Mouse (Mus musculus) olfactory bulb, adult 2 months (tissue): Measurements from ENCODE around the gene Mrpl32. TPM values are rescaled to one million over a fixed set of nuclear protein-coding genes. Genes with fewer than 3 reads are reported as not detected.

Experiments
- H3K27ac ChIP-seq: fragments of 200-500 bp; 2 replicates; pipeline ENCODE4 v1.5.1; 2012; ENCODE audit warnings: low read depth, low read length; ENCODE audit not compliant: insufficient read depth
- H3K4me1 ChIP-seq: fragments of 200-500 bp; 2 replicates; pipeline ENCODE4 v1.6.1; 2012; ENCODE audit warnings: low read length; ENCODE audit not compliant: control insufficient read depth, insufficient read depth
- H3K4me3 ChIP-seq: fragments of 200-500 bp; 2 replicates; pipeline ENCODE4 v1.5.1; 2012; ENCODE audit warnings: mild to moderate bottlenecking, low read depth, low read length, moderate library complexity; ENCODE audit not compliant: insufficient read depth
- CTCF ChIP-seq: fragments of 200-500 bp; IDR thresholded peaks from 2 replicates; pipeline ENCODE4 v1.5.1; 2012; ENCODE audit warnings: low read depth, mild to moderate bottlenecking, low read length, moderate library complexity; ENCODE audit not compliant: insufficient read depth
- POLR2A ChIP-seq: fragments of 200-500 bp; IDR thresholded peaks from 2 replicates; pipeline ENCODE4 v1.6.1; 2012; ENCODE audit warnings: mild to moderate bottlenecking, low read depth, low read length, moderate library complexity; ENCODE audit not compliant: insufficient read depth
- WGBS: fragments of 180-500 bp; shearing (Covaris S2); methylation state at CpG from one replicate; pipeline ENCODE4 v1.1.7; 2018; 5-methylcytosine and 5-hydroxymethylcytosine counted together
- polyA plus RNA-seq: library from polyadenylated mRNA; stranded (reverse); fragments of >200 nt; gene quantifications from 2 replicates; pipeline ENCODE4 v1.2.4, GENCODE M21; 2012; ENCODE audit warnings: low replicate concordance; ENCODE audit not compliant: missing spikeins, insufficient read depth, insufficient read length

Mrpl32 gene
- polyA plus RNA-seq: not detected in 2 replicates

GRCm38 (mm10) chr13:14612926-14613529, at the start of gene Mrpl32, which contains the start of gene Psma2:
Gene Mrpl32 (minus strand): TSS chr13:14613165.
Gene Psma2 (plus strand): TSS chr13:14613240.
- WGBS: under 1% methylated on average over 42 of the region's 42 CpGs
- TF ChIP-seq CTCF (0 out of 2 replicates have a peak, but pooled peaks have one; percentile 5), POLR2A (peak; percentile 80)
- H3K27ac ChIP-seq: peak within 1 kb of the TSS; percentile 38; the same call in 1 of the 2 replicates
- H3K4me1 ChIP-seq: peaks cover 4% of the 10 kb centered on the region; the same call in 1 of the 2 replicates
- H3K4me3 ChIP-seq: peak within 1 kb of the TSS; percentile 93

DNA sequence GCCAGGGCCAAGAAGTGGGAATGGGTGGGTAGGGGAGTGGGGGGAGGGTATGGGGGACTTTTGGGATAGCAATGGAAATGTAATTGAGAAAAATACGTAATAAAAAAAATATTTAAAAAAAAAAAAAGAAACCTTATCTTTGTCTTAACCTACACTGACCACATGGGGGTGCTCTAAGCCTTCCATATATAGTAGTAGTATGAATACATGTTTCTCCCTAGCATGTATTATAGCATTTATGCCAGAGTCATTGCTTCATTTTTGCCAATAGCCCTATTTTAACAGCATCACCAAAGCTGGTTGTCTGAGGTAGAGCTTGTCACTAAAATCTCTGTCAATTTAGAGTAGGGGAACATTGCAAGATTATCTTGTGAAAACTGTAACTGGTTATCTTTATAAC, 36.3 kb upstream of the Mrpl32 start:
- H3K27ac ChIP-seq: no peak overlapping the region
- no peak for TF ChIP-seq POLR2A
- TF ChIP-seq CTCF: no peak
- H3K4me1 ChIP-seq: no peaks in the 10 kb centered on the region
- 6% methylated on average over 1 of the region's 1 CpGs for WGBS
- H3K4me3 ChIP-seq: no peak overlapping the region

DNA sequence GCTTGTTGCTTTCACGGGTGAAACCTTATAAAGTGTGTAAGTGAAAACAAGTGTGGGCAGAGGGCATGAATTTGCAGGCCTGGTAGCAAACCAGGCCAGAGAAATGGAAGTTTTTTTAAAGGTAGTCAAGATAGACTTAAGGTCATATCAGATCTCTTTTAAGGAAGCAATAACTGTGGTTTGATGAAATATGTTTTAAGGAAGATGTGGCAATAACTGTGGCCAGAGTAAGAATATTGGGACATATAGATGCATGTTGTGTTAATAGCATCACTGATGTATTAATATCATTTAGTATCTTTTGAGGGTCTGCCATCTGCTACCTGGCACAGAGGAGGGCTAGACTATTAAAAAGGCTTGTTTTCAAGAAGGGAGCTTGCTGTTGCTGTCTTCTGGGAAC, 27.0 kb upstream of the Mrpl32 start:
- Histone ChIP-seq H3K27ac (no peak overlapping the region), H3K4me1 (no peaks in the 10 kb centered on the region), H3K4me3 (no peak overlapping the region)
- TF ChIP-seq POLR2A (no peak), CTCF (no peak)
- 62% methylated on average over 1 of the region's 1 CpGs for WGBS

DNA sequence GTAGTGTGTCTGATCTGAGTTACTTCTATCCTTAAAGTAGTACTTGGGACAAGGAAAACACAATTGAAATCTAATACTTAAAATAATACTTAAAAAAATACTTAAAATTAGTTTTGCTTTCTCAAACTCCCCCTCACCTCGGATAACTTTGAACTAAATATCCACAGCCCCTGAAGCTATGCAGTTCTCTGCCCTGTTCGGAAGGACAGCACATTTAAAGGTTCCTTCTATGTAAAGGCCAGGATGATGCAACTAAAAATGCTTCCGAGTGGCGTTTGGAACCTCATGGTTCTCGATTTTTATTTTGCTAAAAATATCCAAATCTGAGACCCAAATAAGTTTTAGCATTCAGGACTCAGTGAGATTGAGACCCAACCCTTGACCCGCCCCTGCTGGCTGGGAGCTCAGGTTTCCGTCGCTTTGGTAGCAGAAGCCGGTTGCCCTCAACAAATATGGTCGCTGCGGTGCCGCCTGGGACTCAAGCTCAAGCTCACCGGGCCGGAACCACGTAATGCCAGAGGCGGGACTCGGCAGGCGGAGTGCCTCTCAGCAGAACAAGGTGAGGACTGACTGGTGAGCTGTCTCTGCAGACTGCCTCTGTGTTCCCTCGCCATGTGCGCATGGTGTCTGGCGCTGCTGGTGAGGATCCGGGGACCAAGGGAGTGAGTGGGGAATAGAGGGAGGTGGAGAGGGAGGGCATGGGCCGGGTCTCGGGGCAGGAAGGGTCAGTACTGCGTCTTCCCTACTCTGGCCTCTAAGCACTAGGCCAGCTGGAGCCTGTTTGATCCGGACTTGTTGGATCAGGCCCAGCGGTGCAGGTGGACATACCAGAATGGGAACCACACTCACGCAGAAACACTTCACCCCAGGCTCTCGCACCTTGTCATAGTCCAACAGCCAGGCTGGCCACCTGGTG, 17.0 kb upstream of the Mrpl32 start, which contains the start of gene AW209491:
Gene AW209491 (plus strand): TSS at position 429 of the 916 bp plus-strand sequence.
- peaks cover 3% of the 10 kb centered on the region; the same call in 1 of the 2 replicates for H3K4me1 ChIP-seq
- under 1% methylated on average over 29 of the region's 29 CpGs for WGBS
- no peak within 1 kb of the TSS for H3K27ac ChIP-seq
- peak within 1 kb of the TSS; percentile 85 for H3K4me3 ChIP-seq
- peak; percentile 50 for TF ChIP-seq POLR2A
- TF ChIP-seq CTCF: no peak

DNA sequence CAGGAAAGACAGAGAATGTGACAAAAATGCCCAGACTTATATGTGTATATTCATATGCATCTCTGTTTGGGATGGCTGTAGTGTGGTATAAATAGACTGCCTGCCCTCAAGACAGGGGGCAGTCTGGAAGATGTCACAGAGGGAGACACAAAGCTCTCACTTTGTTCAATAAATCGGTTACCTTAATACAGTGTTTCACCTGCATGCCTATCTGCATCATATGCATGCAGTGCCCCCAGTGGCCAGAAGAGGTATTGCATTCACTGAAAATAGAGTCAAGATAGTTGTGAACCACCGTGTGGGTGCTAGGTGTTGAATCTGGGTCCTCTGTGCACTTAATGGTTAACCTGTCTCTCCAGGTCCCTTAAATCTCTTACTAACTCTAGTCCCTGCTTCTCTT, 5.8 kb upstream of the Mrpl32 start:
- Histone ChIP-seq H3K4me1 (peaks cover 2% of the 10 kb centered on the region; the same call in 1 of the 2 replicates), H3K27ac (no peak overlapping the region), H3K4me3 (no peak overlapping the region)
- TF ChIP-seq POLR2A: no peak
- no peak for TF ChIP-seq CTCF
- WGBS: 9% methylated on average over 2 of the region's 2 CpGs

GRCm38 (mm10) chr13:14613553-14613952, 588 bp upstream of the Mrpl32 start:
- peak overlapping the region; percentile 85 for H3K4me3 ChIP-seq
- H3K4me1 ChIP-seq: peaks cover 4% of the 10 kb centered on the region; the same call in 1 of the 2 replicates
- TF ChIP-seq CTCF (no peak), POLR2A (no peak)
- 2% methylated on average over 9 of the region's 9 CpGs for WGBS
- H3K27ac ChIP-seq: no peak overlapping the region

DNA sequence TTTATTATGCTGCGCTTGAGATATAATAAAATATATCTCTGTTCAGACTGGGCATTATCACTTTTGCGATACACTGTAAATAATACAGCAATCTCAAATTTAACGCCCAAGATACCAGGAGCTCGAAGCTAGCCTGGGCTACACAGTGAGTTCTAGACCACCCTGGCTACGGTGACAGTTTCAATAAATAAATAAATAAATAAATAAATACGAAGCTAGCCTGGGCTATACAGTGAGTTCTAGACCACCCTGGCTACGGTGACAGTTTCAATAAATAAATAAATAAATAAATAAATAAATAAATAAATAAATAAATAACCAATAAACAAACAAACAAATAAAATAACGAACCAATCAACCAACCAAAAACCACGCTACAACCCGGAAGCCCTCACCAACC, 502 bp downstream of the Mrpl32 start:
- peaks cover 4% of the 10 kb centered on the region; the same call in 1 of the 2 replicates for H3K4me1 ChIP-seq
- peak overlapping the region; percentile 38; the same call in 1 of the 2 replicates for H3K27ac ChIP-seq
- peak overlapping the region; percentile 93 for H3K4me3 ChIP-seq
- TF ChIP-seq POLR2A (no peak), CTCF (no peak)
- 8% methylated on average over 10 of the region's 10 CpGs for WGBS

DNA sequence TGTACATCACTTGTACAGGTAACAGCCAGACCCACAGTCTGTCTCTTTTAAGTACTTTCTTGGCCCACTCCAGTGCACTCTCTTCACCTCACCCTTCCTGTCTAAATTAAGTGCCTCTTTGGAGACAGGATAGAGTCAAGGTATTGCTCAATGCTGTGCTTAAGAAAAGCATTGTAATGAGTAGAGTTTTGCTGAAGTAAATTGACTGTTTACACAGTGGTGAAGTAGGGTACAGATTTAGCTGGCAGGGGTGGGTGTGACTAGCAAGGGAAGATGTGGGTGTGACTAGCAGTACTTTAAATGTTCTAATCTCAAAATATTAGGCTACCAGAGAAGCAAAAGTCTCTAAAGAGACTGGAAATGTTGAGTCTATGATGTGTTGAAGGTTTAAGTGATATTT, 5.3 kb downstream of the Mrpl32 start:
- no peak overlapping the region for H3K4me3 ChIP-seq
- TF ChIP-seq POLR2A (no peak), CTCF (no peak)
- no peak overlapping the region for H3K27ac ChIP-seq
- peaks cover 2% of the 10 kb centered on the region; the same call in 1 of the 2 replicates for H3K4me1 ChIP-seq
